Mouse (Mus musculus) kidney, postnatal 10 days (tissue): ENCODE results near the gene Arrdc5.

Experiments used
- DNase-seq: peaks from one replicate; pipeline ENCODE4 v3.0.0; 2021; ENCODE audit warnings: mixed read lengths

Gene Arrdc5

DNA sequence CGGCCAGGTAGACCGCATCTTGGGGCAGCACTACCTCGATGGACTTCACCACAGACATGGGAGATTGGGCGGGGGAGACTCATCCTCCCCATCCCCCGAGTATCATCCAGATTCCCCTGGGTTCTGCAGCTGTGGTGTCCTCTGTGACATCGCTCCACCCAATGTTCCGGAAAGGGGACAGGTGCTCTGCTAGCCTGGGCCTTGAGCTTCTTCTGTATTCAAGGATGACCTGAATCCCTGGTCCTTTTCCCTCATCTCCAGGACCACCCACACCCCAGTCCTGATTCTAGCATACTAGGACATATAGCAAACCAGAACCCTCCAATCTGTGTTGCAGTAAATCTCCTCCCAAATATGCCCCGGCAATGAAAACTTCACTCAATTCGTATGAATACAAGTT lies at the start of gene Arrdc5:
TSS of gene Arrdc5 (minus strand) at position 101 of the 400 bp plus-strand sequence.
- DNase-seq = no peak

DNA sequence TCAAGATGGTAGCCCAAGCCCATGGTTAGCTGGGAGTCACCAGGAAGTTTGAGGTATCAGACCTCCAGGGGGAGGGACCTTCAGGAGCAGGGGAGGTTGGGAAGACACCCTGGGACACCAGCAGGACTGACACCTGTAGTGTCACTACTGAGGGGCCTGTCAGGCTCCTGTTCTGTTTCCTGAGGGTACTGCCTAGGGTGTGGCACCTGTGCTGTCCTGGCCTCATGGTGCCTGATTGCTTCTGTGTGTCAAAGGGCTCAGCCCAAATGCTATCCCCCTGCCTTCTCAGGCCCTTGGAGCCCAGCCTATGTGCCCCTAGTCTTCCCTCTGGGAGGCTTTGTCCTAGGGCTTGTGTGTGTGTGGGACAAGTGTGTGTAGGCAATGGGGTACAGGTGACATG lies 48.5 kb upstream of the Arrdc5 start:
- DNase-seq = no peak

DNA sequence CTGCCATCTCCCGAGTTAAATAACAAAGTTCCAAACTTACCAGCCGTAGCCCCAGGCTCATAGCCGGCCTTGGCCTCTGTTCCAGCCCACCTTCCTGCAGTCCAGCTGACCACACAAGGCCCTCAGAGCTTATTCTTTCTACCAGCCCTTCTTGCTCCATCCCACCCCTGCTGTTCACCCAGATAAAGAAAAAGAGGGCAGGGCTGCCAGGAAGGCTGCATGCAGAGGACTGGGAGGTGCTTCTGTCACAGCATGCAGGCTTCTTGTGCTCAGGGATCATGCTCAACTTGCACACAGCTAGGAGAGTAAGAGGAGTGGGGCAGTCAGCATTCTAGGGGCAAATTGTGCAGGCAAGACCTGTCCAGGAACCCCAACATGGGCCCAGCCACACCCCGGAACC lies 48.0 kb upstream of the Arrdc5 start:
- DNase-seq = no peak

DNA sequence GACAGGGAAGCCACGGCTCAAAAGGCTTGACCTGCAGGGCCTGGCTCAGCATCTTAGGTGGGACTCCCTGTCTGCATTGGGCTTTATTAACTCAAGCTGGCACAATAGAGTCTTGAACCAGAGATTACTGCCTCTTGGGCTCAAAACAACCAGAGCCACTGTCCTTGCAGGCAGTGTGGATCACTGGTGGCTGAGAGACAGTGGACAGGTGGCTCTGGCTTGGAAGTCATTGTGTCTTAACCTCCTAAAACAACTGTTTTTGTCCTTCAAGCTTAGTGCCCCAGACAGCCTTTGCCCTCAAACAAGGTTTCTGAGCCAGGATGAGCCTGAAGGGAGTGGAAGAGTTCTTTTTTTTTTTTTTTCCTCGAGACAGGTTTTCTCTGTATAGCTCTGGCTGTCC lies 45.3 kb upstream of the Arrdc5 start:
- DNase-seq = no peak

DNA sequence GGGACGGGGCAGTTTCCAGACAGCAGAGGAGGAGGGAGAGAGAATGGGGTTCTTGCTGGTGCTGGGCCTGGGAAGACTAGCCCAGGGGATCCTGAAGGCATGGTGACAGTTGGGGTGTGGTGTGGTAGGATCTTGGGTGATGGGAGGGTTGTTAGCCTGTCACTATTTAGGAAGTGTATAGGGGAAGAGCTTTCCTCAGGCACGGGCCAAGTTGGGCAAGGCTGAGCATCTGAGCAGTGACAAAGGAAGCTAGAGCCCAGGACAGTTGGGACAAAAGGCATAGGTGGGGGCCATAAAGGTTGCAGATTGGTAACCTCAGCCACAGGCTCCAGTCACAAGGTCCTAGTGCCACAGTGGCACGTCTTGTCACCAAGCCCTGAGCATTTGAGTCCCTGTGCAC lies 43.4 kb upstream of the Arrdc5 start:
- no peak for DNase-seq

DNA sequence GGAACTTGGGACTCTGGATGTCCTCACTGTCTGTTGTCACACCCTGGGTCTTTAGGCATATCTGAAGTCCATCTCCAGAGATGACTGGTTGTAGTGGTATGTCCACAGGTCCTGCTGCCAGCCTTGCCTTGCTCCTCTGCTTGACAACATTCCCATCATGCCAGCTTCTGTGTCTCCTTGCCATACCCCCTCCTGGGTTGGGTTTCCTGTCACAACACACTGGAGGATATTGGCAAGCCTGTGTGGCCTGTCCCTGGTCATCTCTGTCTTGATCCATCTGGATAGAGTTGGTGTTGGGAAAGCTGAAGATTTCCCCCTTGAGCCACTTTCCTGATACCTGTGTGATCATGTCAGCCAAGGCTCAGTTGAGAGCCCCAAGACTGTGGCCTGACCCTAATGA lies 40.6 kb upstream of the Arrdc5 start:
- no peak for DNase-seq

DNA sequence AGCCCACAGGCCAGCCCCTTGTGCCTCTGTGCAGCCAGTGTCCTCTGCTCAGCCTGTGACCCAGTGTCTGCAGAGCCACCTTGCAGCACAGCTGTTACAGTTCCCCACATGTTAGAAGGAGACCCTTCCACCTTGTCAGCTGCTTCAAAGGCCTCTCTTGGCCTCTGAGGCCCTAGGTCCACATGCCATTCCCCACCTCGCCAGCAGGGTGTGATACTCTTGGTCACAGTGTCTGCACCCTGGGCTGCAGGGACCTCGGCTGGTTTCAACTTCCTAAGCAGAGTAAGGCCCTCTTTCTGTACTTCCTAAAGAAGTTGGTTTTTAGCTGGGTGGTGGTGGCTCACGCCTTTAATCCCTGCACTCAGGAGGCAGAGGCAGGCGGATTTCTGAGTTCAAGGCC lies 38.8 kb upstream of the Arrdc5 start:
- peak; percentile 66 for DNase-seq

DNA sequence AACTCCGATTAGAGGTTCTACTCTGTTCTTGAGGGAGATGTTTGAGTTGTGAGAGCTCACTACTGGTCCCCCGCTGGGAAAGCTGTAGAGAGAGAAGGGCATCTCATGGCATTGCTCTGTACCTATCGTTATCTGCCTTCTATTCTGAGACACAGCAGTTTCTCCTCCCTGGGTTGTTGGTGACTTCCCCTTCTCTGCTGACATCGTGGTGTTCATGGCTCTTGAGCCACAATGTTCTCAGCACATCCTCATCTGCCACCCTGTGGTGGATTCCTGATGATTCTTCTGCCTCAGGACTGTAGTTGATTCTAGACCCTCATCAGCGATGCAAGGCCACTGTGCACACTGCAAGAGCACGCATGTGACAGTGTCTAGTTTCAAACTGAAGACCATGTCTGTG lies 37.7 kb upstream of the Arrdc5 start:
- no peak for DNase-seq

DNA sequence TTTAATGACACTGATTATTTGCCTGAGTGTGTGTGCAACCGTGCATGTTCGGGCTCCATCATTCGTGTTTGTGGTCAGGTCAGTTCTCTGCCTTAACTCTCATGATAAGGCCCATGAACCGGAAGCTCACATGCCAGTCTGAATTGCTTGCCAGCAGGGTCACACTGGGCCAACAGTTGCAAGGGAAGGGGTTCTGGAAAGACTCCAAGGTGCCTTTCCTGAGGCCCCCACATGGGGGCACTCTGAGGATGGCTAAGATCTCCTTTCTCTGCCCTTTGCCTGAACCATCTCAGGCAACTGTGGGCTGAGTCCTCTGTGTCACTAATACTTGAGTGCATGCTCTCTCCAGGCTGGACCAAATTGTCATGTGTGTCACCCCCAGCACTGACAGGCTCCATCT lies 37.1 kb upstream of the Arrdc5 start:
- DNase-seq = peak; percentile 74

DNA sequence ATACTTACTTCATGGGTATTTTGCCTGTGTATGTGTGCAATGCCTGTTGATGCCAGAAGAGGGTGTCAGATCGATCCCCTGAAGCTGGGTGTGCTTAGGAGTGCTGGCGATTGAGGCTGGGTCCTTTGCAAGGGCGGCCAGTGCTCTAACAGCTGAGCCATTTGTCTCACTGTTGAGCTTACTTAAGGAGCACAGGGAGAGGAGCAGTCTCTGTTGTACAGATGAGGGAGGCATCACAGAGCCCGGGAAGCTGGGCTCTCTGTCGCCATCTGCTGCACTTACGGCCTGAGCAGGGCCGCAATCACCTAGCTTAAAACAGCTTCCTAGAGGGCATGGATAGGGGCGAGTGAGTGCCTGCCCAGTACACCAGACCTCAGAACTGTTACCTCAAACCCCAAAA lies 32.9 kb upstream of the Arrdc5 start:
- DNase-seq = no peak

DNA sequence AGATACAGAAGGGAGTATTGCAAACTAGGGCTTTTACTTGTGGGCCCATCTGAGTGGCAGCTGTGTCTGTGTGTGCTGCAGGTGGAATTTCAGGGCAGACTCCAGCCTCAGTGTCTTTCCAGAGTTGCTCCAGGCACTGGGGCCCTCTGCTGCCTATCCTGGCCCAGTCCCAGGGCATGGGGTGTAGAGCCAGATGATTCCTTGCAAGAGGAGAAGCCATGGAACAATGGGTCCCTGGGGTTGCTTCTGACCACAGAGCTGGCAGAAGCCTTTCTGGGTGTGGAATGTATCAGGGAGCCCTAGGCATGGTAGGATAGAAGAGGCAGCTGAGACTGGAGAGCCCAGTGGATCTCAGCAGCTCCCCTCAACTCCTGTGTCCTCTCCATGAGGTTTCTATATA lies 31.2 kb upstream of the Arrdc5 start:
- DNase-seq = no peak

DNA sequence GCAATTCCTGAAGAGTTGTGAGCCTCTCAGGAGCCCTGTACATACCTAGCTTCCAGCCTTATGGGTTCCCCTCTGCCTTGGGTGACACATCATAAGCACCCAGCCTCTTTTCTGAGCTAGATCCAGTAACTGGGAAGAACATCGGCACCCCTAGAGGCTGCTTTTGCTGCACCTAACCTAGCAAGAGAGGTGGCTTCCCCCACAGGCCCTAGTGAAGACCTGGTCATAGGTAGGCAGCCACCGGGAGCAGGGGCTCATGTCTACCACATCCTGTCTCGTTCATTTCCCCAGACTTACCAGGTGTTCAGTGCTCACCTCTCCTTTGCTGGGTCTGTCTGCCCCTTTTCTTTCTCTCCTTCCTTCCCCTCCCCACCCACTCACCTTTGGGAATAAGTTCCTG lies 30.3 kb upstream of the Arrdc5 start:
- DNase-seq = no peak

DNA sequence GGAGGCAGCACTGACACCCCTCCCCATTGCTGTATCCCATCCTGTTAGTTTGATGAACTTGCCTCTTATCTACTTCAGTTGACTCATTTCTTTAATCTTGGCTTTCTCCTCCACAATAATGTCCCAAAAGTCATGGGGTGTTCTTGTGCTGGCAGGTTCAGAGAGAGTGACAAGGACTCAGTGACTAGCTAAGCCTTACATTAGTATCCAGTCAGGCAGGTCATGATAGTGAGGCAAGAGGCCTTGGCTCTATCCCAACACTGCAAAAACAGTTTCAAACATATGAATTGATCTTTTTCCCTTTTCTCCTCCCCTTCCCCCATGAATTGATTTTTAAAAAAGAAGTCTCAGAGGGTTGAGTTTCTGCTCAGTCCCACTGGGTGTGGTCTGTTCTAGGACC lies 29.2 kb upstream of the Arrdc5 start:
- DNase-seq = no peak

DNA sequence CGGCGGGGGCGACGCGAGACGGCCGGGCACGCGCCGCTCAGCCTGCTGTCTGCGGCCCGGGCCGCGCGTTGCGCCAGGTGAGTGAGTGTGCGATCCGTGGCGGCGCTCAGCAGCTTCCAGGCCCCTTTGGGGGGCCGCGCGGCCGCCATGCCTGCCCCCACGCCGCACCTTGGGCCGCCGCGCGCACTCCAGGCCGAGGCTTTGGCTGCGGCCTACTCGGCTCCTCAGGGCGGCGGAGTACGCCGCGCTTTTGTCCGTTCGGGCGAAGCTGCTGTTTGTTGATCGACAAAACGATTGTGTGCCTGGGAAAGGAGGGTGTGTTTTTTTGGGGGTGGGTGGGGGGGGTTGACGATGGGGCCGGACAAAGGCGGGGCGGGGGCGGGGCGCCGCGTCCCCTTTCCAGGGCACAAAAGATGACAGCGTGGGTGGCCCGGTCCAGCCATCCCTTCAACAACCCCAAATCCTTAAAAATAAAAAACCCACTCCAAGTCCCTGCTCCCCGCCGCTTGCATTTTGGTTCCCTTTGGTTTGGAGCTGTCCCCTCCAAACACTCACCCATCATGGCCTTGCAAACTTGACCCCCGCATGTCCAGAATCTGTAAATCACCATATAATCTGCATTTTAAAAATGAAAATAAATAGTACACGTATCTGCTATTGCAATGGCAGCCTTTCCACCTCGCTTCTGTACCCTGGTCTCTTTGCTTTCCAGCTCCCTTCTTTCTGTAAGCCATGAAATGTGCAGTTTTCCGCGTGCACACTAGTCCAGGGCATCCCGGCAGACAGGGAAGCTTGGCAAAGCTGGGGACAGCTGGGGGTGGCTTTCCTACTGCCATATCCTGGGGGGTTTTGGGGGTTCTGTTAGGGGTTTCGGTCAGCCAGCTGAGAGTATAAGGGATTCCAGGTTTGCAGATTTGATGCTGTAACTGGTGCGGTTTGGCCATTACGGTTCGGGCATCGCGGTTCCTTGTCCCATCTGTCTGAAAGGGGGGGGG lies 26.4 kb upstream of the Arrdc5 start:
- DNase-seq = peak; percentile 73

DNA sequence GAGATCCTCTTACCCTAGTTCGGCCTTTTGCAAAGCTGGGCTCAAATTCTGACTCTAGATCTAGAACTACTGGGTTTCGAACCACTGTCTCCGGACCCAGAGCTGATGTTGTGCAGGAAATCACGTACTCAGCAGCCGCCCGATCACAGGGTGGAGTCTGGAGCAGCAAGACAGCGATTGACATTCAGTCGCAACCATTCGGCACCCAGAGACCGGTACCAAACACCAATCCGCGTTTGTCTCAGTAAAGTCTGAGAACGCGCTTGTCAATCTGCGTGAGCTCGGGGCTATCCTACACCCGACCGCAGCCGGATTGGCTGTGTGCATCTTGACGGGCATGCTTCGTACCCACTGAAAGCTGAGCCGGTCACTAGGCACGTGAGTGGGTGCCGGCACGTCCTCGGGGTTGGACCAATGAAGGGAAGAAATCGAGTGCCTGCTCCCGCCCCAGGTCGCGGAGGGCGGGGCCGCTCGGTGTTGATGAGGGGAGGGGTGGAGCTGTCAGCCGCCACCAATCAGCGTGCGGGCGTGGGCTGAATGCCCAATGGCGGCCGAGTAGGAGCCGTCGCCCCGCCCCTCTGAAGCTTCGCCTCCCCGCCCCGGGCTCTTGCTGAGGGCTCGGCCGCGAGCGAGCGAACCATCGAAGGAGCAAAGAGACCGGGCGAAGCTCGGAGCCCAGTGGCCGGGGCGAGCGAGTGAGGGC lies 25.5 kb upstream of the Arrdc5 start, which contains the start of gene Kdm4b:
TSS of gene Kdm4b (plus strand) at position 613 of the 703 bp plus-strand sequence.
- DNase-seq = peak; percentile 100

DNA sequence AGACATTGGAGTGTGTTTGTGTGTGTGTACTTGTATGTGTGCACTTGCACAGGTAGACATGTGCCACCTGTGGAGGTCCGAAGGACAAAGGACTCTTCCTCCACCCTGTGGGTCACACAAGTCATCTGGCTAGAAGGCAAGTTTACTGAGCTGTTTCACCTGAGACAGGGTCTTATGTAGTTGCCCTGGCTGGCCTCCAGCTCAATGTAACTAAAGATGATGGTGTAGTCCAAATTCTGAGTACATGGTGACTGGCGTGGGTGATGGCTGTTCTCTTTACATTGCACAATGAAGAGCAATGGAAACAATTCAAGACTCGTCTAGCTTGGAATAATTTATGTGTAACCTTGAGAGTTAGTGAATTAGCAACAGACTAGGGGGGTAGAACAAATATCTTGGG lies 24.3 kb upstream of the Arrdc5 start:
- no peak for DNase-seq

DNA sequence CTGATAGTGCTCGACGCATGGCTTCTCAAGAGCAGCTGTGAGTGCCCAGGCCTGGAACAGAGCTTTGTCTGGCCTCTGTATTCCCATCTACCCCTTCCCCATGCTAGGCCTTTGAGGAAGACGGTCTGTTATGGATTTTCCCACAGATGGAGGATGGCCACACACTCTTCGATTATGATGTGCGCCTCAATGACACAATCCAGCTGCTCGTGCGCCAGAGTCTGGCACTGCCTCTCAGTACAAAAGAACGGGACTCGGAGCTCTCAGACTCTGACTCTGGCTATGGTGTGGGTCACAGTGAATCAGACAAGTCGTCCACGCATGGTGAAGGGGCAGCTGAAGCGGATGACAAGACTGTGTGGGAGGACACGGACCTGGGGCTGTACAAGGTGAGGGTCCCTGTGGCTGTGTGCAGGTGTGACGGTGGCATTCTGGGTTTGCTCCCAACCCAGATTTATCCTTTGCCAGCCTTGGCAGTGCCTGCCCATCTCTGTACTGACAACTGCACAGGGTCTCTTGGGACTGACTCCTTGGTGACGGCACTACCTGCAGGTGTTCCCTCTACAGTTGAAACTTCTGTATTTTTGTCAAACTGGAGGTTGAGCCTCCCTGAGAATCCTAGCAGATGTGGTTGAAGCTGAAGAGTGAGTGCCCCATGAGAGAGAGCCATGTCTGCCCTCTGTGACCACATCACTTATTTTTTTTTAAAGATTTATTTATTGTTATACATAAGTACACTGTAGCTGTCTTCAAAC lies 9.3 kb upstream of the Arrdc5 start:
- DNase-seq = no peak

DNA sequence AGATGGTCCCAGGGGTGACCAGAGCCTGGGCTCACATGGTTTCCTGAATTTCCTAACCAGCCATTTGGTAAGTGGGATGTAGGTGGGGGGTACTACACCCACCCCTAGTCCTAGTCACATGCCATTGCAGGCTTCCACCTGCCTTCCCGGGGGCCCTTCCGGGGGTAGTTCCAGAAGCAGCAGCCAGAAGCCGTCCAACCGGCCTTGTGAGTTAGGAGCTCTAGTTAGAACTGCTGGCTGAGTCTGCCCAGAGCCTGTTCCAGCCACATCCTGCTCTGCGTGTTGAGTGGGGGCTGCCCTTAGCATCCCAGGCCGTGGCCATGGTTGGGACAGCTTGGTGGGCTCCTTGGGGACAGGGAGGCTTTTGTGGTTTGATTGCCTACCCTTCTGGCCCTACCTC lies 8.0 kb upstream of the Arrdc5 start:
- peak; percentile 79 for DNase-seq

DNA sequence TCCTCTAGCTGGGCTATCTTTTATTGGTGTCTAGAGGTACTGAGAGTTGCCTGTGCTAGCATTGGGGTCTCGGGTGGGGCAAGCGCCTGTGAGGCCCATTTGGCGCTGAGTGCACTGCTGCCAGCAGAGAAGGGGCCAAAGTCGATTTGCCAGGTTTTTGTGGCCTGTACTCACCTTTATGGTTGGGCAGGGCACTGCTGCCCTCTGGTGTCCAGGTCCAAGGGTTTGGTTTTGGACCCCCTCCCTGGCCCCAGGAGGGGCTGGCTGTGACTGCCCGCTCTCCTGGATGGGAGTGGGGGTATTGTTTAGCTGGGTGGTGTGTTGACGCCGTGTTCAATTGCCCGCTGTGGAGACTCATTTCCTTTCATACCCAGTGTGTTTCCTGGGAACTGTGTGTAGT lies 5.7 kb upstream of the Arrdc5 start:
- peak; percentile 69 for DNase-seq

DNA sequence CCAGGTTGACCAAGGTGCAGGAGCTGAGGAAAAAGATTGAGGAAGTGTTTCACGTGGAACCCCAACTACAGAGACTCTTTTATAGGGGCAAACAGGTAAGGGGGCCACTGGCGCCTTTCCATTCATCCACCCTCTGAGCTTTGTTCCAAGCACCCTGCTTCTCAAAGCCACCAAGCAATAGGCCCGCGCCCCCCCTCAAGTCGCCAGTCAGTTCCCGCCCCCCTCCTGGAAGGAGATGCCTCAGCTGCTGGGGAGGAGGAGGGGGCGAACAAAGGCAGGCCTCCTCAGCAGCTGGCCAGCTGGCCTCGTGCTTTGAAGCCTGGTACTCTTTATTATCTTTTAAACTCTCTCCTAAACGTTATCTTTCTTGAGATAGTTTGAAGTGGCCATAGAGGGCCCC lies 5.1 kb upstream of the Arrdc5 start:
- DNase-seq = peak; percentile 50

DNA sequence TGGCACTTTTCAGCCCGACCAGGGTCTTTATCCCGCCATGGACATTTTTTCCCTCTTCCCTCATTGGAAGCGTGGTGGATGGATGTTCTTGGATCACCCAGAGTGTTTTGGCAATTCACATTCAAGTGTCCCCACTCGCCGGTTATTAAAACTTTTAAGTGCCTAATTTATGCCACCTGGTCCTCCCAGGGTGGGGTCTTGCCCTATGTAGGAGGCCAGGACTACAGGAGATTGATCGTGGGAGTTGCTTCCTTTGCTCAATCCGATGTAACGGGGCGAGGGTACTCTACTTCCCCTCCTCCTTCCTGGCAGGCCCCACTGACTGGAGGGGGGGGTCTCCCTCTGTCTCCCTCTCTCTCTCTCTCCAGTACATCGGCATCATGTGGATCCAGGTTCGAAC lies 4.6 kb upstream of the Arrdc5 start:
- no peak for DNase-seq

DNA sequence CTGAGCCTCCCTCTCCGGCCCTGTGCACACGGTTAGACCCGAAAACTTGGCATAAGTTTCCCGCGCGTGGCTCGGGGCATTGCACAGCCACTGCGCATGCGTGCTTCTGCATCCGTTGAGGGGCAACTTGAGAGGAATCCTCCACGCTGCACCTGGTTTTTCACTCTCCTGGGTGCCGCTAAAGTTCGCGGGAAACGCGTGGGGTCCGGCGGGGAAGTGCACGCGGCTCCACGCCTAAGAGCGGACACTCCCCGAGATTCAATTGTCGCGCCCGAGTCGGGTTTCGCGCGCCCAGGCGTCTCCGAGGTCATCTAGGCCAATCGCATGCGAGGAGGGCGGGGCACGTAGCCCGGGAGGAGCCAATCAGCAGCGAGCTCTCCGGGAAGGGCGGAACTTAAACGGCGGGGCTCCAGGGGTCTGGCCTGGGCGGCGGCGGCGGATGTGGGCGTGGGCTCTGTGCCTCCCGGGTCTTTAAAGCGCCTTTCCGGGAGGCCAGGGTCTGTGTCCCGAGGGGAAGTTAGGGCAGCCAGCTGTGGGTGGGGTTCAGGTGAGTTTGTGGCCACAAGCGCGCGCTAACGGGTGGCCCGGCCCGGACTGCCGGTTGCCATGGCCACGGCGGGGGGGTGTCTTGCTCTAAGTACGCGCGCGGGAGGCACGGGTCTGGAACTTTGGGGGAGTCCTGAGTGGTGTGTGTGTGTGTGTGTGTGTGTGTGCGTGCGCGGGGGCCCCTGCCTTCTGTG lies 3.9 kb upstream of the Arrdc5 start:
- DNase-seq = peak; percentile 98
